Mouse (Mus musculus) heart, postnatal 0 days (tissue): ENCODE measurements around the gene Arhgap45. TPM values are rescaled to one million over a fixed set of nuclear protein-coding genes. Genes with fewer than 3 reads are reported as not detected.
"Not testable (repeated sequence)": the region's sequence is repeated elsewhere in the genome, so short reads cannot be mapped to it uniquely, and the experiment has no call there.

Source experiments
- ATAC-seq: fragments of 200-750 bp; cut with Nextera tagmentation; 2 replicates; pipeline ENCODE4 v1.8.0; 2017; ENCODE audit warnings: low read depth, moderate number of reproducible peaks, moderate library complexity; ENCODE audit not compliant: insufficient read depth
- DNase-seq: peaks from one replicate; pipeline ENCODE4 v3.0.0-alpha.2; 2016; ENCODE audit warnings: low spot score
- H3K27ac ChIP-seq: fragments of 300-500 bp; sonication (generic); 2 replicates; pipeline ENCODE4 v1.5.1; 2014; ENCODE audit warnings: low read depth, mild to moderate bottlenecking
- H3K27me3 ChIP-seq: fragments of 300-500 bp; sonication (generic); 2 replicates; pipeline ENCODE4 v1.6.1; 2014; ENCODE audit warnings: low read length, mixed read lengths; ENCODE audit not compliant: control insufficient read depth, insufficient read depth
- H3K36me3 ChIP-seq: fragments of 300-500 bp; sonication (generic); replicated peaks from 2 replicates; pipeline ENCODE4 v1.6.1; 2014; ENCODE audit warnings: low read length, mixed read lengths; ENCODE audit not compliant: control insufficient read depth, insufficient read depth
- H3K4me1 ChIP-seq: fragments of 300-500 bp; sonication (generic); 2 replicates; pipeline ENCODE4 v1.6.1; 2014; ENCODE audit warnings: antibody characterized with exemption; ENCODE audit not compliant: control insufficient read depth, insufficient read depth
- H3K4me2 ChIP-seq: fragments of 300-500 bp; sonication (generic); 2 replicates; pipeline ENCODE4 v1.6.1; 2014; ENCODE audit warnings: low read depth, mild to moderate bottlenecking, low read length, moderate library complexity
- H3K4me3 ChIP-seq: fragments of 300-500 bp; sonication (generic); 2 replicates; pipeline ENCODE4 v1.5.1; 2014; ENCODE audit warnings: low read depth, low read length
- H3K9ac ChIP-seq: fragments of 300-500 bp; sonication (generic); replicated peaks from 2 replicates; pipeline ENCODE4 v1.6.1; 2014; ENCODE audit warnings: low read depth, low read length, mixed read lengths
- H3K9me3 ChIP-seq: fragments of 300-500 bp; sonication (generic); replicated peaks from 2 replicates; pipeline ENCODE4 v1.6.1; 2016; ENCODE audit warnings: low read length; ENCODE audit not compliant: control insufficient read depth
- CTCF ChIP-seq: IDR thresholded peaks from 2 replicates; pipeline ENCODE4 v1.5.1; 2016; ENCODE audit warnings: antibody characterized with exemption, control low read depth, low read depth
- EP300 ChIP-seq: IDR thresholded peaks from 2 replicates; pipeline ENCODE4 v1.6.1; 2016; ENCODE audit warnings: antibody characterized with exemption, low read depth
- WGBS: fragments of 180-500 bp; shearing (Covaris S2); extraction: QIAGEN DNeasy Blood & Tissue Kit; methylation state at CpG from one replicate; pipeline ENCODE4 v1.1.7; 2014; 5-methylcytosine and 5-hydroxymethylcytosine counted together
- polyA plus RNA-seq: library from polyadenylated mRNA; unstranded; fragments of >200 nt; fragmentation: Nextera tagmentation; extraction: Ambion mirVana; gene quantifications from 2 replicates; pipeline ENCODE4 v1.2.1, GENCODE M21; 2015
- total RNA-seq: library from RNA; depleted of rRNA; stranded (reverse); fragments of >200 nt; gene quantifications from 2 replicates; pipeline ENCODE4 v1.2.3, GENCODE M21; 2014; ENCODE audit warnings: low replicate concordance

The Arhgap45 gene
- total and polyA plus RNA-seq, 2 experiments from 2014 or later = 1.9 to 3.9 TPM

DNA sequence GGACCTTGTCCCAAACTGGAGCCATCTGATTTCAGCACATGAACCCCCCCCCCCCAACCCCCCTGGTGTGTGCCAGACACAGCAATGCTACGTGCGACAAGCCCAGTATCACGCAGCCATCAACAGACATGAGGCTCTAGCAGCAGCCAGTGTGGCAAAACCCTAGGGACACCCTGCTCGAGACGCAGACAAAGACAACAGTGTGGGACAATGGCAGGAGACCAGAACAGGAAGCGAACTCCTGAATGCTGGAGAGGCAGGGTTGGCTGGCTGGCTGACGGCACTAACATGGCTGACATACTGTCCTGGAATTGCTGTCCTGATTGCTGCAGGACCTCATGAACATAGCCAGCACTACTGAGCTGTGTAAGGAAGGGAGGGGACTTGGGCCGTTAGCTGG is 18.7 kb downstream of the Arhgap45 start:
- peaks cover 28% of the 10 kb centered on the region for H3K4me1 ChIP-seq
- no peak for TF ChIP-seq CTCF
- TF ChIP-seq EP300 = no peak
- H3K36me3 ChIP-seq = peaks cover 29% of the 10 kb centered on the region
- DNase-seq (no peak), ATAC-seq (no peak)
- no peak overlapping the region for H3K4me2 ChIP-seq
- no peak overlapping the region for H3K9ac ChIP-seq
- 57% methylated on average over 8 of the region's 8 CpGs for WGBS
- H3K9me3 ChIP-seq = no peaks in the 10 kb centered on the region
- H3K27me3 ChIP-seq = no peaks in the 10 kb centered on the region
- peak overlapping the region; percentile 79 for H3K27ac ChIP-seq
- H3K4me3 ChIP-seq = no peak overlapping the region

DNA sequence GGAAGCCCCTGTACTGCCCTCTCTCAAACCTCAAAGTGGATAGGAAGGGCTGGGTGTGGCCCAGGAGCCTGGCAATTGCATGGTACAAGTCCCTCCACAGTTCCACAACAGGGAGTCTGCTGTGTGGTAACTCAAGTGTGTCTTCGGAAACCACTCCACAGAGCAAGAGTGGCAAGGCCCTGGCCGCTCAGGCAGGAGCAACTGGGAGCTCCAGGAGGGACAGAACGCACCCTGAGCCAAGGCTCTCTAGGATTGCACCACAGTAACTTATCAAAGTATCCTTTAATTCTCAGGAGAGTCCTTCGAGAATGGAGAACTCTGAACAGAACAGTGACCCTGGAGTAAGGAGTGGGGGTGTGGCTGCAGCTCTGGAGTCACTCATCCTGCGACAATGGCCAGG is 19.2 kb downstream of the Arhgap45 start:
- Histone ChIP-seq H3K9ac (no peak overlapping the region), H3K27ac (peak overlapping the region; percentile 79), H3K27me3 (no peaks in the 10 kb centered on the region), H3K4me1 (peaks cover 28% of the 10 kb centered on the region), H3K36me3 (peaks cover 29% of the 10 kb centered on the region), H3K9me3 (no peaks in the 10 kb centered on the region), H3K4me2 (no peak overlapping the region), H3K4me3 (no peak overlapping the region)
- WGBS = 78% methylated on average over 5 of the region's 5 CpGs
- ATAC-seq = no peak
- no peak for DNase-seq
- no peak for TF ChIP-seq CTCF
- TF ChIP-seq EP300 = no peak

DNA sequence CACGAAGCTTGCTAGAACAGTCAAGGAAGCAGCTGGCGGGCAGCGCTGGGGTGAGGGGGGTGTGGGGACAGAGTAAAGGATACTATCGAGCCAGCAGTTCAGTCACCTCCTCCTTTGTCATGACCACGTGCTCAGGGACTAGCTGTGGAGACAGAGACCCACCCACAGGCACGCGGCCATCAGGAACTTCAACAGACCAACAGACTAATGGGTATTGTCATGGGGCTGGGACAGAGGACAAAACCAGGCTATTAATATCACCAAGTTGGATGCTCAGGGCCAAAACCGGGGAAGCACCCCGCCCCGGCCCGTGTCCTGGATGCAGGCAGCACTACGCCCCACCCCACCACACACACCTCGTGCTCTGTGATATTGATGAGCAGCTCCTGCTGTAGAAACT is 20.4 kb downstream of the Arhgap45 start:
- Histone ChIP-seq H3K36me3 (peaks cover 29% of the 10 kb centered on the region), H3K9me3 (no peaks in the 10 kb centered on the region), H3K4me2 (no peak overlapping the region), H3K27ac (no peak overlapping the region), H3K27me3 (no peaks in the 10 kb centered on the region), H3K4me3 (no peak overlapping the region), H3K4me1 (peaks cover 28% of the 10 kb centered on the region), H3K9ac (no peak overlapping the region)
- ATAC-seq (no peak), DNase-seq (no peak)
- 80% methylated on average over 13 of the region's 13 CpGs for WGBS
- no peak for TF ChIP-seq EP300
- no peak for TF ChIP-seq CTCF

DNA sequence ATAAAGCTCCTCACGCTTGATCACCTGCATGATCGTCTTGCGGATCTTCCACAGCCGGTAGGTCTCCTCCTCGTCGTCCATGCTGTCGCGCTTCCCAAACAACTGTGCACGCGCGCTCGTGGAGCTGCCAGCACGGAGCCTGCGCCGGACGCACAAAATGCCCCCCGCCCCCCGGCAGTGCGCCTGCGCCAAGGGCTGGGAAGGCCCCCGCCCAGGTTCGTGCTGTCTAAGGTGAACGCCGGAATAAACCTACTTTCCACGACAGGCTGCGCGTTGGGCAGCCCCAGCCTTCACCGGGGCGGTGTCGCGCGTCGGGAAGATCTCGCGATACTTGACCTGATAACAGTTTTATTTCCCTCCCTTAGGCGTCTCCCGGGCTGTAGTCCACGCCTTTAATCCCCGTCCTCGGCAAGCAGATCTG is 23.1 kb downstream of the Arhgap45 start, which contains the start of gene Polr2e:
TSS of gene Polr2e (minus strand) at position 237 of the 421 bp plus-strand sequence.
- peak; percentile 97 for DNase-seq
- peak; percentile 97 for ATAC-seq
- TF ChIP-seq EP300 = peak; percentile 99
- TF ChIP-seq CTCF = no peak
- no peaks in the 10 kb centered on the region for H3K27me3 ChIP-seq
- H3K4me1 ChIP-seq = peaks cover 9% of the 10 kb centered on the region; the same call in 1 of the 2 replicates
- H3K9ac ChIP-seq = peak within 1 kb of the TSS; percentile 73
- H3K9me3 ChIP-seq = no peaks in the 10 kb centered on the region
- H3K4me2 ChIP-seq = peak within 1 kb of the TSS; percentile 88
- under 1% methylated on average over 40 of the region's 40 CpGs for WGBS
- peak within 1 kb of the TSS; percentile 81 for H3K4me3 ChIP-seq
- peak within 1 kb of the TSS; percentile 66 for H3K27ac ChIP-seq
- H3K36me3 ChIP-seq = peaks cover 29% of the 10 kb centered on the region

DNA sequence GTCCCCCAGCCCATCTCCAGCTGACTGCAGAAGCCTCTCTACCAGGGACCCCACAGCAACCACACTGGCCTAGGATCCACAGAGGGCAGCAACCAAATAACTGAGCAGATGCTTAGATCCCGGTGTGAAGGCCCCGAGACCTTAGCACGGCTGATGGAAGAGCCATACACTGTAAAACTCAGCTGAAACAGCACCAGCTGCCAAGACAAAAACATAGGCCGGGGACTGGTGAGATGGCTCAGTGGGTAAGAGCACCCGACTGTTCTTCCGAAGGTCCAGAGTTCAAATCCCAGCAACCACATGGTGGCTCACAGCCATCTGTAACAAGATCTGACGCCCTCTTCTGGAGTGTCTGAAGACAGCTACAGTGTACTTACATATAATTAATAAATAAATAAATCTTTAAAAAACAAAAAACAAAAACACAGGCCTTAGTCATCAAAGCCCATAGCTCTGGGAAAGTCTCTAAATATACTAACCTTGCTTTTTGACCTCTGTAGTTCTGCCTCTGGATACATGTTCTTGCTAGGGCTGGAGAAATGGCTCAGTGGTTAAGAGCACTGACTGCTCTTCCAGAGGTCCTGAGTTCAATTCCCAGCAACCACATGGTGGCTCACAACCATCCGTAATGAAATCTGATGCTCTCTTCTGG is 25.1 kb downstream of the Arhgap45 start:
- 87% methylated on average over 8 of the region's 8 CpGs for WGBS
- peaks cover 17% of the 10 kb centered on the region for H3K36me3 ChIP-seq
- H3K27ac ChIP-seq = not testable (repeated sequence)

DNA sequence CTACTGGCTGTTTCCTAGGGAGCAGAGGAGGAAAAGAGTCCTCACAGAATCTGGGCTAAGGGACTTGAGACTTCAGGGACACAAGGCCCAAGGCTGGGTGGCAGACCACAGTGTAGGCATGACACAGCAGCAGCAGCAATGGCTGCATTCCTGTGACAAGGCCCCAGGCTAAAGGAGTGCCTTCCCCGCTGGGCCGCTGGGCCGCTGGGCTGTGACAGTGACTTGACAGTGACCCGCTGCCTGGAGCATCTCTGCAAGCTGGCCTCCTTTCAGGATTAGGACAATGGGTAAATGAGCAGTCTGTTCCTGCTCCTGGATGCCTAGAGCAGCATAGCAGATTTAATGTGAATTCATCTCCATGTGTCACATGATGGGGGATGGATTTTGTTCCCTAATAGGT is 27.6 kb downstream of the Arhgap45 start:
- H3K36me3 ChIP-seq = no peaks in the 10 kb centered on the region
- no peak overlapping the region for H3K27ac ChIP-seq
- no peak overlapping the region for H3K9ac ChIP-seq
- H3K27me3 ChIP-seq = no peaks in the 10 kb centered on the region
- H3K4me3 ChIP-seq = no peak overlapping the region
- H3K4me1 ChIP-seq = no peaks in the 10 kb centered on the region; the same call in 1 of the 2 replicates
- no peaks in the 10 kb centered on the region for H3K9me3 ChIP-seq
- ATAC-seq = no peak
- 62% methylated on average over 4 of the region's 4 CpGs for WGBS
- no peak for DNase-seq
- no peak for TF ChIP-seq CTCF
- no peak for TF ChIP-seq EP300
- H3K4me2 ChIP-seq = no peak overlapping the region

More for the DNA sequence above, 25.1 kb downstream of the Arhgap45 start:
- not testable (repeated sequence) for H3K4me1 ChIP-seq, H3K4me2 ChIP-seq, ATAC-seq, H3K9me3 ChIP-seq, H3K4me3 ChIP-seq, H3K27me3 ChIP-seq, DNase-seq, H3K9ac ChIP-seq

DNA sequence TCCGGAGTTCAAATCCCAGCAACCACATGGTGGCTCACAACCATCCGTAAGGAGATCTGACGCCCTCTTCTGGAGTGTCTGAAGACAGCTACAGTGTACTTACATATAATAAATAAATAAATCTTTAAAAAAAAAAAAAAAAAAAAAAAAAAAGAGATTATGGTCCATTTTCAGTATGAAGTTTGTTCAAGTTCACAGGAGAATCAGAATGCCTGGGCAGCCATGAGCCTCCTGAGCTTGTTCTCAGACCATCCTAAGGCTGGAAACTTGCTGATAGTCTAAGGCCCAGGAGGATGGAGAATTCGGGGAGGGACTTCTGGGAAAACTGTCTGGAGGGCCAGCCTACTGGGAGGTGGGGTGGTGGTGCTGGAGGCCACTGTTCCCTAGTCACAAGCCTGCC is 28.9 kb downstream of the Arhgap45 start:
- not testable (repeated sequence) for H3K4me3 ChIP-seq, ATAC-seq, H3K9ac ChIP-seq, H3K4me1 ChIP-seq, H3K9me3 ChIP-seq, H3K27me3 ChIP-seq, DNase-seq, H3K27ac ChIP-seq, H3K36me3 ChIP-seq, H3K4me2 ChIP-seq
- WGBS = 82% methylated on average over 2 of the region's 4 CpGs
